Mouse (Mus musculus) heart, embryonic 14.5 days (tissue): ENCODE data around the gene Uts2r. TPM values are rescaled to one million over a fixed set of nuclear protein-coding genes. Genes with fewer than 3 reads are reported as not detected.

Source experiments
- ATAC-seq: fragments of 200-750 bp; cut with Nextera tagmentation; 2 replicates; pipeline ENCODE4 v1.8.0; 2017; ENCODE audit warnings: low read depth, moderate TSS enrichment; ENCODE audit not compliant: insufficient number of reproducible peaks, insufficient read depth, low FRiP score
- H3K27ac ChIP-seq, 2 experiments: fragments of 200-500 bp in 1 of 2; fragments of 300-500 bp in 1 of 2; sonication (generic) in 1 of 2; replicated peaks in 1 of 2; 2 replicates each; pipeline ENCODE4 v1.5.1; 2012 to 2014; ENCODE audit warnings: low read depth in 2 of 2, low read length in 2 of 2, control low read depth in 1 of 2, mild to moderate bottlenecking in 1 of 2, mixed read lengths in 1 of 2; ENCODE audit not compliant: control insufficient read depth in 1 of 2, insufficient read depth in 1 of 2
- H3K27me3 ChIP-seq: fragments of 300-500 bp; sonication (generic); 2 replicates; pipeline ENCODE4 v1.6.1; 2014; ENCODE audit warnings: mild to moderate bottlenecking, low read length, control low read depth; ENCODE audit not compliant: control insufficient read depth, insufficient read depth
- H3K36me3 ChIP-seq: fragments of 300-500 bp; sonication (generic); 2 replicates; pipeline ENCODE4 v1.6.1; 2014; ENCODE audit warnings: mild to moderate bottlenecking, control low read depth, low read length, mixed read lengths; ENCODE audit not compliant: control insufficient read depth, insufficient read depth
- H3K4me1 ChIP-seq, 2 experiments: fragments of 200-500 bp in 1 of 2; fragments of 300-500 bp in 1 of 2; sonication (generic) in 1 of 2; 2 replicates each; pipeline ENCODE4 v1.6.1; 2012 to 2014; ENCODE audit warnings: low read length in 2 of 2, control low read depth in 1 of 2, mixed read lengths in 1 of 2; ENCODE audit not compliant: control insufficient read depth in 2 of 2, insufficient read depth in 2 of 2
- H3K4me2 ChIP-seq: fragments of 300-500 bp; sonication (generic); 2 replicates; pipeline ENCODE4 v1.6.1; 2014; ENCODE audit warnings: mild to moderate bottlenecking, low read length
- H3K4me3 ChIP-seq, 2 experiments: fragments of 200-500 bp in 1 of 2; fragments of 300-500 bp in 1 of 2; sonication (generic) in 1 of 2; 2 replicates each; pipeline ENCODE4 v1.5.1; 2012 to 2014; ENCODE audit warnings: low read length in 2 of 2, mild to moderate bottlenecking in 2 of 2, control low read depth in 1 of 2, low read depth in 1 of 2, moderate library complexity in 1 of 2; ENCODE audit not compliant: control insufficient read depth in 1 of 2, insufficient read depth in 1 of 2
- H3K9ac ChIP-seq: fragments of 300-500 bp; sonication (generic); 2 replicates; pipeline ENCODE4 v1.6.1; 2014; ENCODE audit warnings: mild to moderate bottlenecking, low read length
- H3K9me3 ChIP-seq: fragments of 300-500 bp; sonication (generic); 2 replicates; pipeline ENCODE4 v1.6.1; 2016; ENCODE audit warnings: low read length, control low read depth; ENCODE audit not compliant: control insufficient read depth
- WGBS: fragments of 180-500 bp; shearing (Covaris S2); extraction: QIAGEN DNeasy Blood & Tissue Kit; methylation state at CpG from one replicate; pipeline ENCODE4 v1.1.7; 2014; 5-methylcytosine and 5-hydroxymethylcytosine counted together
- polyA plus RNA-seq: library from polyadenylated mRNA; unstranded; fragments of >200 nt; fragmentation: Nextera tagmentation; extraction: Ambion mirVana; gene quantifications from 2 replicates; pipeline ENCODE4 v1.2.1, GENCODE M21; 2014

The Uts2r gene
- polyA plus RNA-seq, 1 experiment from 2014 or later, result 0.15 TPM

DNA sequence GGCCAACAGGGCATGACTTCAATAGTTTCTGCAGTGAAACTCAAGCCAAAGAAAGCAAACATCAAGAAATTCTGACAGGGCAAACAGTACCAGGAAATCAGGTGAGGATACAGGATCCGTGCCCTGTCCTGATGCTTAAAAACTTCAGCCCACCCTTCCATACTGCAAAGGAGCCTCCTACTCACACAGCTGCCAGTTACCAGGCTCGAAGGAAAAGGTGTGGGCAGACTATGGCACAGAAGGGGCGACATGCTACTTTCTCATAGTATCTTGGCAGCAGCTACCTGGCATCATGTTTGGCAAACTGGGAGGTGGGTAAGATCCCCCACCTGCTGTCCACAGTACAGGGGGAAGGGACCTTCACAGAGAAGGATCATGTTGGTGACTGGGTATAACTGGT lies 33.3 kb downstream of the Uts2r start:
- no peak overlapping the region for H3K9ac ChIP-seq
- no peaks in the 10 kb centered on the region for H3K4me1 ChIP-seq
- no peaks in the 10 kb centered on the region for H3K9me3 ChIP-seq
- H3K36me3 ChIP-seq, result peaks cover 3% of the 10 kb centered on the region; the same call in 1 of the 2 replicates
- no peak overlapping the region for H3K27ac ChIP-seq
- H3K4me3 ChIP-seq, result no peak overlapping the region
- no peak for ATAC-seq
- H3K4me2 ChIP-seq, result no peak overlapping the region
- no peaks in the 10 kb centered on the region for H3K27me3 ChIP-seq
- 80% methylated on average over 3 of the region's 3 CpGs for WGBS

DNA sequence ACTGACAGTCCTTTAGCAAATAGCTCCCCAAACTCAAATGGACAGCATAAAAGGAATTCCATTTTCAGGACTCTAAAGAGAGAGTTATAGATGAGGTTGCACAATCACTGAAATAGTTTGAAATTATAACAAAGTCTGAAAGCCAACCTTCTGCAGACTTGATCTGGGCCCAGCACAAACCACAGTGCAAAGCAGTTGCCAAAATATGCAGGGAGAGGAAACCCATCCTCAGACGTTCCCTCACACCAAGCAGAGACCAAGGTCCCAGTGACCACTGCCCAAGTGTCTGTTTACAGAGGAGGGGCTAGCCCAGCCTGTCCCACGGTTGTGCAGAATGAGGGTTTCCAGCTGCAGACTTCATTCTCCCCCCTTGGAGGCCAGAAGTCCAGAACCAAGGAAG lies 38.6 kb downstream of the Uts2r start:
- Histone ChIP-seq H3K27ac (no peak overlapping the region), H3K4me1 (peaks cover 0 to 6% of the 10 kb centered on the region in 2 experiments; a peak in 2 of 4 replicates), H3K27me3 (no peaks in the 10 kb centered on the region), H3K36me3 (no peaks in the 10 kb centered on the region; the same call in 1 of the 2 replicates), H3K4me3 (no peak overlapping the region), H3K4me2 (no peak overlapping the region), H3K9me3 (no peaks in the 10 kb centered on the region), H3K9ac (no peak overlapping the region)
- 48% methylated on average over 2 of the region's 2 CpGs for WGBS
- ATAC-seq, result no peak

DNA sequence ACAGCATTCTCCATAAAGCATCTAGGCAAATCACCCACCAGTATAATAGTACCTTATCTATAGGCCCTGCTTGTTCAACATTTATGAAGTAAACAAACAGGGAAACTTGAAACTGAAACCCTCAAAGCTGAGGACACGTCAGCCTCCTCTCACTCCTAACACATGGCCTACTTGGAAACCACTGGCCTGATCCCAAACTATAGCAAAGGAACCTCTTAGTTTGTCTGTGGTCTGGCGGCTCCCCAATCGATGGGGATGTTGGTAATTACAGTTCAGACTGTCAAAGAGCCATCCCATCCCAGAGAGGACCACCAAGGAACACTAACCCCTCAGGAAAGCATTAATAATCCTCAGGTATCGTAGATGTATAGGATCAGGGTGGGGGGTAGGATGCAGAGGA lies 39.8 kb downstream of the Uts2r start:
- Histone ChIP-seq H3K4me2 (no peak overlapping the region), H3K9me3 (no peaks in the 10 kb centered on the region), H3K27ac (no peak overlapping the region), H3K36me3 (no peaks in the 10 kb centered on the region; the same call in 1 of the 2 replicates), H3K4me1 (peaks cover 2 to 10% of the 10 kb centered on the region in 2 experiments; a peak in 2 of 4 replicates), H3K9ac (no peak overlapping the region), H3K4me3 (no peak overlapping the region), H3K27me3 (no peaks in the 10 kb centered on the region)
- no peak for ATAC-seq
- 86% methylated on average over 4 of the region's 4 CpGs for WGBS

DNA sequence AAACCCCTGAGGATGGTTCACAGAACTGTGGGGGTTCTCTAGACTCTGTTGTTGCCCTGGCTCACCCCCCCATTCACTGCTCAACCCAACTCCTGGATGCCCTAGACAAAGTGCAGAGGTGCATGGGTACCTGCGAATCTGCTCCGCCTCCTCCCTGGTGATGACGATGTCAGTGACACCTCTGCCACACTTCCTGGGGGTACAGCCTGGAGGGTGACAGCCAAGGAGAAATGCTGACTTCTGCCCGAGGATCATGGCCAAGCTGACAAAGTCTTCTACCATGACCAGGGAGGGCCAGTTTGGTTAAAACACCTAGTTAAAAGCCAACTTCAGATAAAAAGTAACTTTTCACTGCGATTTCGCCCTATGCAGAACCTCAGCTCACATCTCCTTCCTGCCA lies 40.7 kb downstream of the Uts2r start:
- WGBS, result 85% methylated on average over 6 of the region's 6 CpGs
- no peak overlapping the region for H3K9ac ChIP-seq
- H3K4me3 ChIP-seq, result no peak overlapping the region
- H3K27me3 ChIP-seq, result no peaks in the 10 kb centered on the region
- no peak for ATAC-seq
- H3K36me3 ChIP-seq, result no peaks in the 10 kb centered on the region; the same call in 1 of the 2 replicates
- peaks cover 2 to 16% of the 10 kb centered on the region in 2 experiments; a peak in 2 of 4 replicates for H3K4me1 ChIP-seq
- H3K9me3 ChIP-seq, result no peaks in the 10 kb centered on the region
- H3K4me2 ChIP-seq, result no peak overlapping the region
- no peak overlapping the region for H3K27ac ChIP-seq

DNA sequence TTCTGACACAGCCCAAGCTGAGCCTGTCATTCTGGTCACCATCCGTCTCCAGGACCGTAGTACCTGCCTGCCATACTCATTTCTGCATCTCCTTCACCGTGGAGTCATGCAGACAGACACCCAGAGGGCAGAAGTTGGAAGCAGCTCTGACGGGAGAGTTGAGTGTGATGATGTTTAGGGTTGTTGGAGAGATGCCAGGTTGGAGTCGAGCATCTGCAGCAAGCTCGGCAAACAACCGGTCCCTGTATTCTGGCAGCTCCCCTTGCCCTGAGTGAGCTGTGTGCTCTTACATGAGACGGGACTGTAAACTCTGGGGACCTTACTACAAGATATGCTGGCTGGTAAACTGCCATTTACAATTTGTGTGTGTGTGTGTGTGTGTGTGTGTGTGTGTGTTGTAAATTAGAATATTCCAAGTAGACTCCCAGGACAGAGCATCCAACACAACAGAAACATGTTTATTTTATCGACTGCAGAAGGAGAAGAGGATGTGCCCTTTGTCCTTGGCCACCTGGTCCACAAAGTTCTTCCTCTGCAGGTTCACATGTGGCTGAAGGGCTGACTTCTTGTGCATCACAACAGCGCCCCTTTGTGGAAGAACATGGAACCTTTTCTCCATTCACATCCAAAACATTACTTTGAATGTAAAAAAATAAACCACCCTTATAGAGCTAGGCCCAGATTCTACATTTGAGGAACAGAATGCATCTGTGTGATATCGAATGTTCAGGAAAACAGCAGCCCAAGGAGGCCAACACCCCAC lies 41.5 kb downstream of the Uts2r start:
- Histone ChIP-seq H3K27me3 (no peaks in the 10 kb centered on the region), H3K36me3 (no peaks in the 10 kb centered on the region; the same call in 1 of the 2 replicates), H3K9ac (no peak overlapping the region), H3K4me2 (no peak overlapping the region), H3K4me3 (no peak overlapping the region), H3K27ac (no peak overlapping the region), H3K9me3 (no peaks in the 10 kb centered on the region), H3K4me1 (peaks cover 2 to 16% of the 10 kb centered on the region in 2 experiments; a peak in 2 of 4 replicates)
- no peak for ATAC-seq
- 39% methylated on average over 11 of the region's 11 CpGs for WGBS

DNA sequence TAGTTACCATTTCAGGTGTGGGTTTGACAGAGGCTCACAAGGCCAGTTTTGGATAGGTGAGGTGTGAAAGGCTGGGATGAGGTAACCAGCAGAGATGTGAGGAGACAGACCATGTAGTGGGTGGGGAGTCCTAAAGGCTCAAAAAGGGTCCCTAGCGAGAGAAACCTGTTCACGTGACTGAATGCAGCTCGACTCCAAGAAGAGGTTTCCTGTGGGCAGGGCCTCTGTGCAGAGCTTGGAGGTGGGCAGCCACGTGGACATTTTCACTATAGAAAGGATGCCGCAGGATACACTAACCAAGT lies 43.7 kb downstream of the Uts2r start:
- H3K27ac ChIP-seq, result peak overlapping the region in 1 of 2 experiments; percentile 76; a peak in 2 of 4 replicates
- peaks cover 11% of the 10 kb centered on the region for H3K36me3 ChIP-seq
- no peaks in the 10 kb centered on the region for H3K27me3 ChIP-seq
- 0% methylated on average over 5 of the region's 5 CpGs for WGBS
- H3K4me2 ChIP-seq, result peak overlapping the region; percentile 74
- peak overlapping the region; percentile 81; the same call in 1 of the 2 replicates for H3K9ac ChIP-seq
- peaks cover 2 to 16% of the 10 kb centered on the region in 2 experiments; a peak in 2 of 4 replicates for H3K4me1 ChIP-seq
- no peak for ATAC-seq
- H3K9me3 ChIP-seq, result no peaks in the 10 kb centered on the region
- H3K4me3 ChIP-seq, result peak overlapping the region; percentile 57 to 73

DNA sequence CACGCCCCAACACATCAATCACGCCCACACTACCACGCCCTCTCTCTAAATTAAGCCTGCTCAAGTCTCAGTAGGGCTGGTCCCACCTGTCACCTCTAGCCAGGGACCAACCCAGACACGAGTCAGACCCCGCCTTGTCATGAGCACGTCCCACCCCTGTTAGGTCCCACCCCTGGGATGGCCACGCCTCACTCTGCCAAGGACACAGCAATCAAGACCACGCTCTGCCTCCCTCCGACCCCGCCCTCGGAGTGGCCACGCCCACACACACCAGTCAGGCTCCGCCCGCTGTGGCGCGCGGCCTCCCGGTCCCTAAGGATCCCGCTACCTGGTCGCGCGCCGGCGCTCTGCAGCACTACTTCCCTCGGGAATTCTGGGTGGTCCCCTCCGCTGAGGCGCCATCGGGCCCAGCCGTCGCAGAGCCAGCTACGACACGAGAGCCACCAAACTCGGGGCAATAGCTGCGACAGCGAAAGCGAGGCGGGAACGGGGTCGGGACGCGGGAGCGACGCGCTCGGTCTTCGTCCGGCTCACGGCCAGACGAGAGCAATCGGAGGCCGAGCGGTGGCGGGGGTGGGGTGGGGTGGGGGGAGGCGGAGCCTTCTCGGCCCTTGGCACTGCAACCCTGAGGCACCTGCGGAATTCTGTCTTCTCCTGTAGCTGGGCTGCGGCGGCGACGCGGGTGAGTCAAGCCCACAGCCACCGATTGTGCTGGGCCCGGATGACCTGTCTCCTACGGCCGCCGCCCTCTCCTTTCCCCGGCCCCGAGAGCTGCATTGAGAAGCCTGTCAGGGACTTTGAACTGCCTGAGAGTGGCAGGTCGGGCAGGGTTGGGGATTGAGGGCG lies 44.3 kb downstream of the Uts2r start, which contains the start of the genes Hexdc and Ogfod3:
Gene Hexdc, plus strand, starts transcription at position 273 of the 846 bp plus-strand sequence.
Gene Ogfod3, minus strand, starts transcription at position 551 of the 846 bp plus-strand sequence.
- peak within 1 kb of the TSS; percentile 76 to 78 for H3K27ac ChIP-seq
- H3K4me3 ChIP-seq, result peak within 1 kb of the TSS; percentile 57 to 73
- H3K27me3 ChIP-seq, result no peaks in the 10 kb centered on the region
- H3K4me2 ChIP-seq, result peak within 1 kb of the TSS; percentile 74
- peak; percentile 98 for ATAC-seq
- H3K36me3 ChIP-seq, result peaks cover 17% of the 10 kb centered on the region
- H3K9ac ChIP-seq, result peak within 1 kb of the TSS; percentile 81
- H3K4me1 ChIP-seq, result peaks cover 2 to 16% of the 10 kb centered on the region in 2 experiments; a peak in 2 of 4 replicates
- H3K9me3 ChIP-seq, result no peaks in the 10 kb centered on the region
- under 1% methylated on average over 62 of the region's 70 CpGs for whole genome bisulfite sequencing
